Mouse (Mus musculus) cerebellum, adult 2 months (tissue): Measurements from ENCODE around the gene Tmem163.

Experiments
- CTCF ChIP-seq: fragments of 200-500 bp; IDR thresholded peaks from 2 replicates; pipeline ENCODE4 v1.5.1; 2011; ENCODE audit warnings: low read depth, mild to moderate bottlenecking, control low read depth, low read length, moderate library complexity, borderline replicate concordance; ENCODE audit not compliant: insufficient read depth
- POLR2A ChIP-seq: fragments of 200-500 bp; IDR thresholded peaks from 2 replicates; pipeline ENCODE4 v1.6.1; 2011; ENCODE audit warnings: low read length, control low read depth, borderline replicate concordance; ENCODE audit not compliant: insufficient read depth

- TF ChIP-seq CTCF (no peak), POLR2A (no peak)
Measured at GRCm38 (mm10) chr1:127467238-127467637, 212.1 kb downstream of the Tmem163 start.
